Mouse (Mus musculus) bone marrow macrophage, adult 2 months (primary cell): ENCODE data around the gene Hist1h4h.
A peak's percentile ranks its signal among the peaks of the same experiment; 100 is the strongest.

Experiments
- CTCF ChIP-seq: IDR thresholded peaks from 2 replicates; pipeline ENCODE4 v1.5.1; 2012; ENCODE audit warnings: low read depth, mild to moderate bottlenecking, low read length, moderate library complexity
- POLR2A ChIP-seq: IDR thresholded peaks from 2 replicates; pipeline ENCODE4 v1.6.1; 2012; ENCODE audit warnings: mild to moderate bottlenecking, low read depth, low read length, borderline replicate concordance

DNA sequence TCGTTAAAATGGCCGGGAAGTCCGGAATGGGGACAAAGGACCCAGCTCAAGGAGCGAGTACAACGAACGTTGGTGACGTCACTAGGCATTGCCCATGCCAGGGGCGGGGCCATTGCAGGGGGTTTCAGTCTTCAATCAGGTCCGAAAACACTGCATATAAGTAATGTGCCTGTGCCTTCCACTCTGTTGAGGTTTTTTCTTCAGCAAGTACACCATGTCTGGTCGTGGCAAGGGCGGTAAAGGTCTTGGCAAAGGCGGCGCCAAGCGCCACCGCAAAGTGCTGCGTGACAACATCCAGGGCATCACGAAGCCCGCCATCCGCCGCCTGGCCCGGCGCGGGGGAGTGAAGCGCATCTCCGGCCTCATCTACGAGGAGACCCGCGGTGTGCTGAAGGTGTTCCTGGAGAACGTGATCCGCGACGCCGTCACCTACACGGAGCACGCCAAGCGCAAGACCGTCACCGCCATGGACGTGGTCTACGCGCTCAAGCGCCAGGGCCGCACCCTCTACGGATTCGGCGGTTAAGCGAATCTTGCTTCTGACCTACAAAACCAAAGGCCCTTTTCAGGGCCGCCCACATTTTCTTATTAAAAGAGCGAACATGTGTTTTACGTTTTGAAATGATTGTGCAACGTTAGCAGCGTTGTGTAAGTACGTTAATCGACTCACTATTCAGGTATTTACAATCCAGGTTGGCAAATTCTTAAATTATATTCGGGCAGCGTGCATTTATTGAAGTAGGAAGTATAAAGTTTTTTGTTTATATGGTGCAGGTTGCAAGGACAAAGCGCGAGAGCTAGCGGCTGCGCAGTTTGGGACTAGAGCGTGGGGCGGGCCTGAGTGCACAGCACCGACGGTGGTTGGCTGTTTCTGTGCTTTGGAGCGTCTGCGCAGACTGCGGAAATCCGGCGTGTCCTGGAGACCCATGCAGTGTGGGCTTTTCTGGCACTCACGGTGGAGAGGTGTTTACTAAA is at the start of gene Hist1h4h:
- TF ChIP-seq POLR2A (peak; percentile 96), CTCF (no peak)
